Mouse (Mus musculus): ENCODE results near the gene Zzef1. TPM values are rescaled to one million over a fixed set of nuclear protein-coding genes. Genes with fewer than 3 reads are reported as not detected.
"Not testable (repeated sequence)": the region's sequence is repeated elsewhere in the genome, so short reads cannot be mapped to it uniquely, and the experiment has no call there.

Gene Zzef1
- polyA plus RNA-seq, 1 experiment, result 17.9 TPM

DNA sequence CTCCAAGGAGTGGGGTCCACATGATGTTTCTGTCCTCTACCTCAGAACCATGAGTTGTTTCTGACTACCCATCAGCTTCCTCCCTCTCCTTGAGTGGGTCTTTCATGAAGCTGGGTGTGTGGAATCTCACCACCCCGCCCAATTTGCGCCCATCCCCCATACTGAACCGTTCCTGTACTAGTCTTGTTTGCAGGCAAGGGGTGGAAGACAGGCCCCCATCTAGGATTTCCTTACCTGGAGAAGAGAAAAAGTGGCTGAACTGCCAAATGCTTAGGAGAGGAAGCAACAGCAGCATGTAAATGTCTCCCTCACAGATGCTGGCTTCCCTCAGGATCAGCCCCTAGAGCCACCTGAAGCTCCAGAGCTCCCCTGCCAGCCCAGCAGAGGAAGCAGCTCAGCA, 25.7 kb upstream of the Zzef1 start:
- no peak overlapping the region for H3K27ac ChIP-seq (ENCODE audit: control insufficient read depth, insufficient read depth, low read depth, low read length, poor library complexity)
- WGBS, result 90% methylated on average over 3 of the region's 3 CpGs
- no peaks in the 10 kb centered on the region for H3K4me1 ChIP-seq (ENCODE audit: control insufficient read depth, insufficient read depth, low read length)
- H3K4me3 ChIP-seq (replicated peaks; ENCODE audit: control insufficient read depth, low read depth, low read length), result no peak overlapping the region
- no peak for TF ChIP-seq CTCF (IDR thresholded peaks at IDR 0.05; ENCODE audit: control insufficient read depth, insufficient read depth, low read length)

DNA sequence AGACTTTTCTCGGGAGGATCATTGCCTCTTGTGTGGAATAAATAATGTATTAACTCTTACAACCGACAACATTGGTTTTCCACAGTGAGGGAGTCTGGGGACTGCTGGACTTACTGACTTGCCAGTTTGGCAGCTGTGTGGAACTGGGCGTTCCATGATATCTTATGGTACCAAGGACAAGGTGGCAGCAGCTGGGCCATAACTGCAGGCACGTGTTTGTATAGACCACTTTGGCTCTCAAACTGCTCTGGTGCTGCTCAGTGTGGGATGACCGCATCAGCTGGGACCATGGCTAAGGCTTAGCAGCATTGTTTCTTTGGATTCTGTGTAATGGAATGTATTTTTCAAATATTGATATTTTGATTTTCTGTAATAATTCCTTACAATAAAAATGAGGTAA, 25.2 kb upstream of the Zzef1 start:
- H3K27ac ChIP-seq (ENCODE audit: control insufficient read depth, insufficient read depth, low read depth, low read length, poor library complexity), result no peak overlapping the region
- no peak overlapping the region for H3K4me3 ChIP-seq (replicated peaks; ENCODE audit: control insufficient read depth, low read depth, low read length)
- 86% methylated on average over 5 of the region's 5 CpGs for WGBS
- no peak for TF ChIP-seq CTCF (IDR thresholded peaks at IDR 0.05; ENCODE audit: control insufficient read depth, insufficient read depth, low read length)
- no peak for TF ChIP-seq POLR2A (IDR thresholded peaks at IDR 0.05; ENCODE audit: borderline replicate concordance, control insufficient read depth, low read depth, low read length)
- no peaks in the 10 kb centered on the region for H3K4me1 ChIP-seq (ENCODE audit: control insufficient read depth, insufficient read depth, low read length)

DNA sequence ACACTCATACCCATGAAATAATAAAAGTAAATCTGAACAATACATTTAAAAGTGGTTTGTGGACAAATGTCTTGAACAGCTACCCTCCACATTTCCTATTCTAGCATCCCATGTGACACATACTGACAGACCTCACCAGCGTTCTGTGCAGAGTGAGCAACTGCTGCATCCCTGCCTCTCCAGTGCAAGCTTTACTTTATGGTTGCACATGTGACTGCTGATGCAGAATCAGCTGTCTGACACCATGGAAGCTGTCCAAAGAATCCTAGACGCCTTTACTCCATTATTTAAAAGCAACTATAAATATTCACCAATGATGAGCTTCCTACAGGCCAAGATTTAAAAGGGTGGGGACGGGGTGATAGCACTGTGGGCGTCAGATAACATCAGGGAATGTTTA, 24.6 kb upstream of the Zzef1 start:
- TF ChIP-seq POLR2A (IDR thresholded peaks at IDR 0.05; ENCODE audit: borderline replicate concordance, control insufficient read depth, low read depth, low read length) (no peak), CTCF (IDR thresholded peaks at IDR 0.05; ENCODE audit: control insufficient read depth, insufficient read depth, low read length) (no peak)
- Histone ChIP-seq H3K4me3 (replicated peaks; ENCODE audit: control insufficient read depth, low read depth, low read length) (no peak overlapping the region), H3K4me1 (ENCODE audit: control insufficient read depth, insufficient read depth, low read length) (no peaks in the 10 kb centered on the region), H3K27ac (ENCODE audit: control insufficient read depth, insufficient read depth, low read depth, low read length, poor library complexity) (no peak overlapping the region)
- WGBS, result 62% methylated on average over 4 of the region's 4 CpGs

DNA sequence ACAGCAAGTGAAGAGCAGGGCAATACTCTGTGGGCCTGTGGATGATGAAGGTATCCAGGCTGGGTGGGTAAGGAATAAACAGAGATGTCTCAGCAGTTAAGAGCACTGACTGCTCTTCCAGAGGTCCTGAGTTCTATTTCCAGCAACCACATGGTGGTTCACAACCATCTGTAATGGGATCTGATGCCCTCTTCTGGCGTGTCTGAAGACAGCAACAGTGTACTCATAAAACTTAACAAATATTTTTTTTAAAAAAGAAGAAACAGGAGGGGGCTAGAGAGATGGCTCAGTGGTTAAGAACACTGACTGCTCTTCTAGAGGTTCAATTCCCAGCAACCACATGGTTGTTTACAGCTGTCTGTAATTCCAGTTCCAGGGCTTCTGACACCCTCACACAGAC, 23.4 kb upstream of the Zzef1 start:
- H3K4me3 ChIP-seq (replicated peaks; ENCODE audit: control insufficient read depth, low read depth, low read length); H3K4me1 ChIP-seq (ENCODE audit: control insufficient read depth, insufficient read depth, low read length); H3K27ac ChIP-seq (ENCODE audit: control insufficient read depth, insufficient read depth, low read depth, low read length, poor library complexity): not testable (repeated sequence)
- WGBS, result 59% methylated on average over 1 of the region's 1 CpGs

DNA sequence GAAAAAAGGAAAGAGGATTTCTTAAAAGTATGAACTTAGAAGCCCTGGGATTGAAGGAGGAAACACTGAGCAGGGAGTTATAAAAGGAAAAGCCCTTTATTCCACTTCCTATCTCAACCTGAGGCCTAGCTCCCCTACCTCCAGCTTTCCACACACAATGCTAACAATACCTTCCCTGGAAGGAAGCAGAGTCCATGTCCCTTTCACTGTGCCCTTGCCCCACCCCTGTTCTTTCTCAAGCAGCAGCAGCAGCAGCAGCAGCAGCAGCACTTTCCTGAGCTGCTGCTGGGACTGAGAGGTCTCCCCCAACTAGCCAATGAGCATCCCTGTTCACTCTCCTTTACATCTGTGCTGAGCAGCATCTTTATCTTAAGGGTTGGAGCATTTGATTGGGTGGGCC, 17.1 kb upstream of the Zzef1 start:
- TF ChIP-seq CTCF (IDR thresholded peaks at IDR 0.05; ENCODE audit: control insufficient read depth, insufficient read depth, low read length) (no peak), POLR2A (IDR thresholded peaks at IDR 0.05; ENCODE audit: borderline replicate concordance, control insufficient read depth, low read depth, low read length) (no peak)
- no peak overlapping the region for H3K4me3 ChIP-seq (replicated peaks; ENCODE audit: control insufficient read depth, low read depth, low read length)
- no peaks in the 10 kb centered on the region for H3K4me1 ChIP-seq (ENCODE audit: control insufficient read depth, insufficient read depth, low read length)
- H3K27ac ChIP-seq (ENCODE audit: control insufficient read depth, insufficient read depth, low read depth, low read length, poor library complexity), result no peak overlapping the region

DNA sequence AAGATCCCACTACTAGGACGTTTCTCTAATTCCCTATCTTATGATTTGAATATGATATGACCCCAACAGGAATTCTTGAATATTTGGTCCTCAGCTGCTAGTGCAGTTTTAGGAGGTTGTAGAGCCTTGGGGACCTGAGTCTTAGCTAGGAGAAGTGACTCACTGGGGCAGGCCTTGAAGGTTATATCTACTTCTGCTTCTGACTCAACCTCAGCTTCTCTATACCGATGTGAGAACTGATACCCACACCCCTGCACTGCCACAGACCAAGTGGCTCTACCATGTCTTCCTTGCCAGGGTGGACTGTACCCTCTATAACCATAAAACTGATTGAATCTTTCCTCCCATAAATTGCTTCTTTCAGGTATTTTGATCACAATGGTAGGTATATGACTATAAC, 13.9 kb upstream of the Zzef1 start:
- Histone ChIP-seq H3K27ac (ENCODE audit: control insufficient read depth, insufficient read depth, low read depth, low read length, poor library complexity) (no peak overlapping the region), H3K4me1 (ENCODE audit: control insufficient read depth, insufficient read depth, low read length) (no peaks in the 10 kb centered on the region), H3K4me3 (replicated peaks; ENCODE audit: control insufficient read depth, low read depth, low read length) (no peak overlapping the region)
- TF ChIP-seq POLR2A (IDR thresholded peaks at IDR 0.05; ENCODE audit: borderline replicate concordance, control insufficient read depth, low read depth, low read length), result no peak
- TF ChIP-seq CTCF (IDR thresholded peaks at IDR 0.05; ENCODE audit: control insufficient read depth, insufficient read depth, low read length), result no peak
- WGBS, result 53% methylated on average over 2 of the region's 2 CpGs

DNA sequence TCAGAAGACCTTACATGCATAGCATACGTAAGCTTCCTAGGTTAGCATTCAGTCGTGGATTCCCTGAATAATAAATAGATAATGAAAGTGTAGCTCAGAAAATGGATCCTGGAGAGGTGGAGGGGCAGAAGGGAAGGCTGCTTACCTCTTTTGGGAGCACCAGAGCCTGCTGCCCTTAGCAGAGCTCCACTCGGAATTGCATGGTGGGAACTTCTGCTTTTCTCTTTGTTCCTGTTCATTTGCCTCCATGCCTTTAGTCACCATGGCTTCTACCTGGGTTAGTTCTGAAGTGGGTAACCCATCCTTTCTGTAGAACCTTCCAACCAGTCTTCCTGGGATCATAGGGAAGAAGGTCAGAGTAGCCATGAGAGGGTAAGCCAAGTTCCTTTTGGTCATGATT, 13.5 kb upstream of the Zzef1 start:
- Histone ChIP-seq H3K27ac (ENCODE audit: control insufficient read depth, insufficient read depth, low read depth, low read length, poor library complexity) (no peak overlapping the region), H3K4me1 (ENCODE audit: control insufficient read depth, insufficient read depth, low read length) (no peaks in the 10 kb centered on the region), H3K4me3 (replicated peaks; ENCODE audit: control insufficient read depth, low read depth, low read length) (no peak overlapping the region)
- TF ChIP-seq POLR2A (IDR thresholded peaks at IDR 0.05; ENCODE audit: borderline replicate concordance, control insufficient read depth, low read depth, low read length) (no peak), CTCF (IDR thresholded peaks at IDR 0.05; ENCODE audit: control insufficient read depth, insufficient read depth, low read length) (no peak)
- WGBS, result 70% methylated on average over 3 of the region's 3 CpGs

DNA sequence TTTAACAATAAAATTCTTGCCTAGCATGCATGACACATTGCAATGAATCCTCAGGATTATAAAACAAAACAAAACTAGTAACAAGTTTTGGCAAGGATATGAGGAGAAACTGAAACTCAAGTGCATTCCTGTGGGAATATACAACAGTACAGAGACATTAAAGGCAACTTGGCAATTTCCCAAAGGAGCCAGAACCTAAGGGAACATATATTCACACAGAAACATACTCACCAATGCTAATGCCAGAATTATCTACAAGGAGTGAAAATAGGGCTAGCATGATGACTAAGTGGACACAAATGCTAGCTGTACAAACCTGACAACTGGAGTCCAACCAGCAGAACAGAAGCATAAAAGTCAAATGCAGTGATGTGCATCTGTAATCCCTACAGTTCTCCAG, 4.0 kb upstream of the Zzef1 start:
- no peak overlapping the region for H3K27ac ChIP-seq (ENCODE audit: control insufficient read depth, insufficient read depth, low read depth, low read length, poor library complexity)
- TF ChIP-seq CTCF (IDR thresholded peaks at IDR 0.05; ENCODE audit: control insufficient read depth, insufficient read depth, low read length) (no peak), POLR2A (IDR thresholded peaks at IDR 0.05; ENCODE audit: borderline replicate concordance, control insufficient read depth, low read depth, low read length) (no peak)
- no peaks in the 10 kb centered on the region; the same call in 1 of the 2 replicates for H3K4me1 ChIP-seq (ENCODE audit: control insufficient read depth, insufficient read depth, low read length)
- no peak overlapping the region for H3K4me3 ChIP-seq (replicated peaks; ENCODE audit: control insufficient read depth, low read depth, low read length)

DNA sequence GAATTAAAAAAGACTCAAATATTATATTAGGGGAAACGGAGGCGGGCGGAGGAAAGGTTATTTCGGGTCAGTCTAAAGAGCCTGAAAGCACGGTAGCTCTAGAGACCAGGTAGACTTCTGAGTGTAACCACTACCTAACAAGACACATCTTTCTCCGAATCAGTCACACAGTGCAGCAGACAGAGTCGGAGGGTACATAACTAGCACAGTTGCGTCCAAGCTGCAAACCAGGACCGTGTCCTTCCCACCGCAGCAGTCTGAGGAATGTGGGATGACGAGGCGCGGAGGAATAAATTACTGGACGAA, 924 bp upstream of the Zzef1 start:
- 5% methylated on average over 14 of the region's 14 CpGs for WGBS
- Histone ChIP-seq H3K4me1 (ENCODE audit: control insufficient read depth, insufficient read depth, low read length) (no peaks in the 10 kb centered on the region; the same call in 1 of the 2 replicates), H3K4me3 (replicated peaks; ENCODE audit: control insufficient read depth, low read depth, low read length) (peak overlapping the region; percentile 94), H3K27ac (ENCODE audit: control insufficient read depth, insufficient read depth, low read depth, low read length, poor library complexity) (peak overlapping the region; percentile 91)
- TF ChIP-seq POLR2A (IDR thresholded peaks at IDR 0.05; ENCODE audit: borderline replicate concordance, control insufficient read depth, low read depth, low read length) (no peak), CTCF (IDR thresholded peaks at IDR 0.05; ENCODE audit: control insufficient read depth, insufficient read depth, low read length) (no peak)

All from bone marrow, adult 2 months (tissue).